Mouse (Mus musculus) adrenal gland, postnatal 14 days (tissue): ENCODE results near the gene Klhl7. TPM values are rescaled to one million over a fixed set of nuclear protein-coding genes. Genes with fewer than 3 reads are reported as not detected.

Experiments used
- DNase-seq: peaks from one replicate; pipeline ENCODE4 v3.0.0; 2021; ENCODE audit warnings: mixed read lengths
- long read RNA-seq, 2 experiments: library from polyadenylated mRNA; stranded (forward); transcript quantifications; one replicate each; pipeline ENCODE4 v2.0.0; 2021
- total RNA-seq: library from RNA; stranded (reverse); gene quantifications from 2 replicates; pipeline ENCODE4 v1.2.3, GENCODE M21; 2021

Gene Klhl7
- total RNA-seq = 30.1 and 31.6 TPM in 2 replicates
- long read RNA-seq, experiment 1, transcript Klhl7-201 (11 exons, 2,966 nt) = major isoform, 41 of 47 reads
- long read RNA-seq, experiment 1, partial matches to known transcripts = 3 of 47 reads
- long read RNA-seq, experiment 1, other reads (novel, unspliced or antisense) = 3 of 47 reads
- long read RNA-seq, experiment 2, transcript Klhl7-201 (11 exons, 2,966 nt) = major isoform, 21 of 21 reads
- long read RNA-seq, experiment 2, partial matches to known transcripts = 0 of 21 reads
- long read RNA-seq, experiment 2, other reads (novel, unspliced or antisense) = 0 of 21 reads

DNA sequence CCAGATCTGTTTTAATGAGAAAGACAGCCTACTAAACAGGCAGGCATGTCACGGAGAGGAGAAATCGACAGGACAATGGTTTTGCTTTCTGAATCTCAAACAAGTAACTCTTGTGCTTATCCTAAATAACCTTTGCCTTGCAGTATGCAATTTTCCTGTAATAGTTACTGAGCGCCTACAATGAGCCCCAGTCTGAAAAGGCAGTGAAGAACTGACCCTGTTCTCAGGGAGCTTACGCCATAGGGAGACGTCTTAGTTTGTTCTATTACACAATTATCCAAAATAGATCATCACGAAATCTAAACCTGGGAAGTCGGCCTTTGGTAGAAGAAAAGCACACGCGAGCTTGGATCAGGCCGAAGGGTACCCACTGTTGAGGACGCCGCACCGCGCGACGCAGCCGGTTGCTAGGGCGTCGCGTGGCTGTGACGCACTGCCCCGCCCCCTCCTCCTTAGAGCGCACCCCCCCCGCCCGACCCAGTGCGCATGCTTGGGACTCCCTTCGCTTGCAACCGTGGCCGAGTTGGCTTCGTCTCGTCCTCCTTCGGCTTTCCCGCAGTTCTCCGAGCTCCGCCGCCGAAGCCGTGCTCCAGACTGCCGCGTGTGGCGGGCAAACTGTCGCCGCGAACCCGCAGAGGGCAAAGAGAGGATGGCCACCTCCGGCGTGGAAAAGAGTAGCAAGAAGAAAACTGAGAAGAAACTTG, at the start of gene Klhl7:
TSS of gene Klhl7 (plus strand) at position 500 of the 704 bp plus-strand sequence.
- peak; percentile 95 for DNase-seq

GRCm38 (mm10) chr5:24051755-24052675, 48.4 kb upstream of the Klhl7 start:
- DNase-seq = peak; percentile 22

DNA sequence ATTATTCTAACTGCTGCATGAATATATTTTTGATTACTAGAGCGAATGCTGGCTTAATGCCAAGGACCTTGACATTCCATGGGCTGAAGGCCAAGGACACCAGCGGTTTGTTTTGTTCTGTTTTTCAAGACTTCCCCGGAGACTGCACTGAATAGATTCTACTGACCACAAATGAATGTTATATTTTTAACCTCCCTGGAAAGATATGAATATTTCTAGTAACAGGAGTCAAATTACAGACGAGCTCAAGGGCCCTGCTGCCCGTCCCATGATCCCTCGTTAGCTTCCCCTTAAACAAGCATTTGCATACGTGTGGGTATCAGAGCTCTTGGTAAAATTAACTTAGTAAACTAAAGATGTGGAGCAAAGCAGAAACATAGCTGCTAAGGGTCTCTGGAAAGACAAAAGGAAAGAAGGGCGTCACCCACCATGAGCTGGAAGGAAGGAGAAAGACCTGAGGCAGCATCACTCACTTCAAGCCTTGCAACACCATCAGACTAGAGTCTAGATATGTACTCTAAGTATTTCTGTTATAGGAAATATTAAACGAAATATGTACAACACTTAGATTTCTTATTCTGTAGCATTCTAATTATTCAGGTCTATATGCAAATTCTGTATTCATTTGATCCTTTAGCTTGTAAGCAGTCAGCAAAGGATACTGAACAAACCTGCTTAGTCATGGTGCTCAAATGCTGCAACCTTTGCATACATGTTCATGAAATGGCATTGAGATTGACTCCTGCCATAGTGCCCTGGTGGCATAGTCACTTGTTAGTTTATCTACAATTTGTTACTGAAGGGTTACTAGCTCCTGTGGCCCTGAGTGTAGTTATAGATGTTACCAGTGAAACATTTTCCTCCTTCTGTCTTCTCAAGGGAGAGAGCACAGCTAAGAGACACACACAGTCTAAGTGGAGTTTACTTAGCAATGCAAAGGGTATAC, 46.9 kb upstream of the Klhl7 start:
- DNase-seq = peak; percentile 67

DNA sequence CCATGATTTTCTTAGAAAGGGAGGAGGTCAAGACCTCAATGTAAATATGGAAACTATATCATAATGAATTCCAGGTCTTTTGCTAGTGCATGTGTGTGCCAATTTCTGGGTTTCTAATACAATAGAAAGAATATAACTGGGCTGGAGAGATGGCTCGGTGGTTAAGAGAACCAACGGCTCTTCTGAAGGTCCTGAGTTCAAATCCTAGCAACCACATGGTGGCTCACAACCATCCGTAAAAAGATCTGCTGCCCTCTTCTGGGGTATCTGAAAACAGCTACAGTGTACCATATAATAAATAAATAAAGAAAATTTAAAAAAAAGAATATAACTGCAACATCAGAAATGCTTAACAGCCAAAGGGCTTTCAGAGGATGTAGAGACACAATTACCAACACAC, 46.0 kb upstream of the Klhl7 start:
- no peak for DNase-seq

GRCm38 (mm10) chr5:24056865-24057264, 43.5 kb upstream of the Klhl7 start:
- no peak for DNase-seq

DNA sequence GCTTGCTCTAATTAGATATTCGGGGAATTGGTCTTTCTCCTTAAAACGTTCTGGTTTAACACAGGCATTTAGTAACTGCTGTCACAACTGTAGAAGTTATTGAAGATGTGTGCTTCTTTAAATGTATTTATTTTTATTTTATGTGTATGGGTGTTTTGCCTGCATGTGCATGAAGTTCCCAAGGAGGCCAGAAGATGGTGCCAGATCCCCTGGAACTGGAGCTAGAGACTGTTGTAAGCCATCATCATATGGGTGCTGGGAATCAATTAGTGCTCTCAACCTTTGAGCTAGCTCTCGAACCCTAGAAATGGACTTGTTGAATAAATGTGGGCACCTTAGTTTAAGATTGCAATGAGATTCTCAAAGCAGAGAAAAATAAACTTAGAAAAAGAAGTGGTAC, 42.8 kb upstream of the Klhl7 start:
- peak; percentile 29 for DNase-seq

GRCm38 (mm10) chr5:24060949-24061348, 39.5 kb upstream of the Klhl7 start:
- DNase-seq = no peak

DNA sequence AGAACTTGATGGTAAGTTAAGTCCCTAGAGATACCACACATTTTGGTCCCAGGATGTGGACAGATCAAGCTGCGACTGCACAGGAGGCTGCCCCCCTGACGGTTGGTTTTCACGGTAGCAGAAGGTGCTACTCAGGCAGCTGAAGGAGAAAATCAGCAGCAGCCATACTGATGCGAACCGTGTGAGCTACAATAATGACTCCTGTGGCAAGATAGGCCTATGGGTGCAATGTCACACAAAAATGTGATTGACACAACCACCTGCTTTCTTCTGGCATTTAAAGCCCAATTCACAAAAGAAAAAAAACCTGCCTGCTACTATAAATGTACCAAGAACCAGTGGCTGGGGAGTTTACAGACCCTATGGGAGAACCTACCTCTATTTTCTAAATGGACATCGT, 37.4 kb upstream of the Klhl7 start:
- DNase-seq = no peak

DNA sequence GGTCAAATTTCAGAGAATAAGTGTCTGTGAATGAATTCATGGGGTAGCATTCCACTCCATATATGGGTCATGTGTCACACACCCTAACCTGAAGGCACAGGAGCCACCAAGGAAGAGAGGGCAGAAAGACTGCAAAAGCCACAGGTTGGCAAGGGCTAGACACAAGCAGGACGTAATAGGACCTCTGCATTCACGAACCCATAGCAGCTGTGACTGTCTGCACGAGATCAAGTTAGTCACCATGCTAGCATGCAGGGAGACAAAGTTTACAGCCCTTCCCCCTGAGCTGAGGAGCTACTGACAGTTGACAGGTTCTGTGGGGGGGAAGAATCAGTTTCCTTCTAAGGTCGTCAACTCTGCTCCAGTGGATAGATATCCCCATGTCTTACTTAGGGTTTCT, 36.9 kb upstream of the Klhl7 start:
- DNase-seq = no peak

GRCm38 (mm10) chr5:24068955-24069354, 31.4 kb upstream of the Klhl7 start:
- peak; percentile 46 for DNase-seq

GRCm38 (mm10) chr5:24072031-24072430, 28.4 kb upstream of the Klhl7 start:
- peak; percentile 35 for DNase-seq

GRCm38 (mm10) chr5:24076986-24077718, 23.3 kb upstream of the Klhl7 start:
- peak; percentile 81 for DNase-seq

DNA sequence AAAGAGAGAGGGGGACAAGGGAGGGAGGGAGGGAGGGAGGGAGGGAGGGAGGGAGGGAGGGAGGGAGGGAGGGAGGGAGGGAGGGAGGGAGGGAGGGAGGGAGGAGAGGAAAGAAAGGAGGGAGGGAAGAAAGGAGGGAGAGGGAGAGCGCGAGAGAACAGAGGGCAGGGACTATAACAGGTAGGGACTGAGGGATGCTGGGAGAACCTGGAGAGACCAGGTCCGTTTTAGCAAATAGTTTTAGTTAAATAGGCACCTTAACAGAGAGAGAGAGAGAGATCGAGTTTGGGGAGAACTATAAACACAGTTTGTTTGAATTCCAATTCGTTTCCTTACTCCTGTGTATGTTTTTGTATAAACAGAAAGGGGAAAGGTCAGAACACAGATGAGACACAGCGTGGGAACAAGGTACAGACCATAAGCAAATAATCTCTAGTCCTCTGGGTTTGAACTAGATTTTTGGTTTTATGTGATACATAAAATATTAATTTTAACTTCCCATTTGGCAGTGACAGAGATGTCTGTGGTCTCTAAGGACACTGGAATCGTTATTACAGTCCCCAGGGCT, 22.6 kb upstream of the Klhl7 start:
- no peak for DNase-seq

GRCm38 (mm10) chr5:24078420-24079179, 21.8 kb upstream of the Klhl7 start:
- DNase-seq = no peak

GRCm38 (mm10) chr5:24080826-24081225, 19.6 kb upstream of the Klhl7 start:
- no peak for DNase-seq

DNA sequence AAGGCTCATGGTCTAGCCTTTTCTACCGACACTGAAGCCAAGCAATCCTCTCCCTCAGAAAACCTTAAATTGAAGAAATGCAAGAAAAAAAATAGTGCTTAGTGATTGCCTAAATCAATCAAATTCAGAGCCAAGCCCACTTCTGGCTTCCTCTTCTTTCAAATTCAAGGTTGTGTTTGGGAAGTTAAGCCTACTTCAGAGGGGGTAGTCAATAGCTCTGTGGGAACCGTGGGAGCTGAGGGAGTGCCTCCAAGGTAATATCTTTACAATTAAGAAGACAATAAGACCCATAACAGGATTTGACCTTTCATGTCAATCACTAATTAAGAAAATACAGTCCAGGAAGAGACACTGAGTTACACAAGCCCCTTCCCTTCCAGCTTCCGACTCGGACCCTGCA, 15.6 kb upstream of the Klhl7 start:
- no peak for DNase-seq

- DNase-seq = peak; percentile 22
Observed at GRCm38 (mm10) chr5:24086241-24086640, 14.2 kb upstream of the Klhl7 start.

GRCm38 (mm10) chr5:24086865-24087264, 13.5 kb upstream of the Klhl7 start:
- DNase-seq = no peak

GRCm38 (mm10) chr5:24088451-24088850, 12.0 kb upstream of the Klhl7 start:
- DNase-seq = no peak

DNA sequence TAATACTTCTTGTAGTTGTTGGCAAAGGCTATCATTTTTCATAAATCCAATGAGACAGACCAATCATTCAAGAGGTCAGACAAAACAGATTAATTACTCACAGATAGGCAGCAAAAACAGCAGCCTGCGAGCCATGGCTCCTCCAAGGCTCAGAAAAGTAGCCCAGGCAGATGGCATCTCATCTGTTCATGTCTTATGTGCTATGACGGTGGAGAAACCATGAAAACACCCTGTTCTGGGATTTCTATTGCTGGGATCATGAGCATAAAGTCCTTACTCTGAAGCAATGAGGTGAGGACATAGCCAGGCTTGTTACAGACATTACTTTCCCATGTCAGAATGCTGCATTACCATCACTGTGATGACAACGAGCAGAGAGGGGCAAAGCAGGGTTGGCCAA, 7.9 kb upstream of the Klhl7 start:
- no peak for DNase-seq
